Comparison of ENCODE assay signal across 25 mouse cellular contexts in the genomic region with DNA sequence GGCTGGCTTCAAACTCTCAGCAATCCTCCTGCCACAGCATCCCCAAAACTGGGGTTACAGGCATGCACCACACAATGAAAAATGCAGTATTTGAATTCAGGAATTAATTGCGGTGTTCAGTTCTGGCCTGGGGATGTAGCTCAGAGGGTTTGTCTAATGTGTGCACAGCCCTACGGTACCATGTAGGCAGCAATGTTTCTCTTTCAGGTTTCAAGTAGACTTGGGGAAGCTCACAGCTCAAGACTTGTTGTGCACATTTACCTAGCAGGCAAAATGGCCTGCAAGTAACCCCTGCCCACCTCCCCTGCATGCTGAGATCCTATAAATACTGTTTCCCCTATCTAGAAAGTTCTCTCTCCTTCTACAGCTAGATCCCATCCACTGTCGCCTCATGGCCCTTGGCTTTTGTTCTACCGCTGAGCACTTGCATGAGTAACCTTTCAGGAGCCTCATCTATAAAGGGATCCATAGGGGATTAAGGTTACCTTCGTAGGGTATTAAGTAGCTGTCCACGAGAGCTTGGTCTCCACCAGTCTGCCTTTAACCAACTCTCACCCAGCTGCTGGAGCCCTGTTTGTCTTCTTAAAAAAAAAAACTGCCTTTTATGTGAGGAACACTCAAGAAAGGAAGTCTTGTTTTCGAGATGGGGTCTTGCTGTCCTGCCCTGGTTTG. TPM values are rescaled to one million over a fixed set of nuclear protein-coding genes. Genes with fewer than 3 reads are reported as not detected.
DNase-seq lines count a peak whose midpoint lies in the region; ATAC-seq and TF ChIP-seq lines count a peak whose summit lies in the region.
"Had no signal": no experiment of that assay in that cellular context is flagged by ENCODE, and none has a peak within 500 bp of the region (broad histone marks: within the 10 kb centered on the region; RNA-seq: fewer than 3 reads in every experiment).

No protein-coding gene starts in this region.

- H3K9ac ChIP-seq in midbrain, postnatal 0 days (replicated peaks; ENCODE audit: low read length, poor library complexity, severe bottlenecking) = no peak overlapping the region
- peak overlapping the region; percentile 95 for H3K9ac ChIP-seq in CH12.LX (ENCODE audit: insufficient read depth, low read depth)
- H3K9ac ChIP-seq: embryonic facial prominence, embryonic 13.5 days; forebrain, embryonic 15.5 days; heart, embryonic 15.5 days; hindbrain, embryonic 14.5 days had no signal

- dilution Hi-C loops in CH12.LX (cut with MboI; ENCODE audit: extremely low pct_ligation_motif_present, extremely low pct_unique_long_range_greater_than_20kb, low sequenced_read_pairs) = no loop called here

- H3K36me3 ChIP-seq in heart, embryonic 10.5 days = no peaks in the 10 kb centered on the region
- no peaks in the 10 kb centered on the region for H3K36me3 ChIP-seq in midbrain, embryonic 10.5 days
- H3K36me3 ChIP-seq in midbrain, postnatal 0 days (ENCODE audit: insufficient read depth, low read length) = no peaks in the 10 kb centered on the region
- peaks cover 0 to 10% of the 10 kb centered on the region in 2 experiments for H3K36me3 ChIP-seq in CH12.LX (replicated peaks in 1 of 2; ENCODE audit: control insufficient read depth in 1 of 2, insufficient read depth in 1 of 2, low read length in 1 of 2)
- H3K36me3 ChIP-seq in embryonic facial prominence, embryonic 10.5 days (replicated peaks) = no peaks in the 10 kb centered on the region
- H3K36me3 ChIP-seq: embryonic facial prominence, embryonic 13.5 days; forebrain, embryonic 15.5 days; G1E; heart, embryonic 15.5 days had no signal

- no peak overlapping the region for H3K4me2 ChIP-seq in midbrain, postnatal 0 days (ENCODE audit: low read depth, low read length, poor library complexity, severe bottlenecking)
- H3K4me2 ChIP-seq in CH12.LX (ENCODE audit: insufficient read depth, low read depth, poor library complexity, severe bottlenecking) = peak overlapping the region; percentile 87
- H3K4me2 ChIP-seq: forebrain, embryonic 15.5 days; heart, embryonic 11.5 days; heart, embryonic 15.5 days; hindbrain, embryonic 14.5 days had no signal

- no peak for TF ChIP-seq RAD21 in CH12.LX (IDR thresholded peaks at IDR 0.05; ENCODE audit: low read depth, low read length)

- ATAC-seq in midbrain, postnatal 0 days (ENCODE audit: low FRiP score) = no peak
- ATAC-seq: forebrain, embryonic 15.5 days; intestine, embryonic 16.5 days had no signal

- H3K9me3 ChIP-seq in heart, embryonic 10.5 days = no peaks in the 10 kb centered on the region
- no peaks in the 10 kb centered on the region for H3K9me3 ChIP-seq in midbrain, embryonic 10.5 days (replicated peaks)
- no peaks in the 10 kb centered on the region for H3K9me3 ChIP-seq in midbrain, postnatal 0 days (ENCODE audit: low read length)
- peaks cover 5% of the 10 kb centered on the region for H3K9me3 ChIP-seq in CH12.LX (replicated peaks; ENCODE audit: low read length)
- H3K9me3 ChIP-seq in embryonic facial prominence, embryonic 10.5 days = no peaks in the 10 kb centered on the region
- H3K9me3 ChIP-seq: embryonic facial prominence, embryonic 13.5 days; forebrain, embryonic 15.5 days; G1E; heart, embryonic 15.5 days had no signal

- TF ChIP-seq EP300 in CH12.LX (IDR thresholded peaks at IDR 0.05; ENCODE audit: low read length) = no peak

- peaks cover 14% of the 10 kb centered on the region for H3K79me2 ChIP-seq in CH12.LX (replicated peaks; ENCODE audit: control insufficient read depth, extremely low read depth, insufficient read depth, poor library complexity, severe bottlenecking)

- H3K27ac ChIP-seq in heart, embryonic 10.5 days = peak overlapping the region; percentile 87; the same call in 1 of the 2 replicates
- peak overlapping the region; percentile 84; the same call in 1 of the 2 replicates for H3K27ac ChIP-seq in midbrain, embryonic 10.5 days (replicated peaks)
- H3K27ac ChIP-seq in midbrain, postnatal 0 days (ENCODE audit: low read depth, low read length) = no peak overlapping the region
- H3K27ac ChIP-seq in CH12.LX (ENCODE audit: insufficient read depth, low read depth) = peak overlapping the region; percentile 98
- peak overlapping the region; percentile 83 for H3K27ac ChIP-seq in embryonic facial prominence, embryonic 10.5 days (replicated peaks)
- H3K27ac ChIP-seq: forebrain, embryonic 15.5 days had no signal

- no peak; the same call in none of the 2 replicates for TF ChIP-seq POLR2A in CH12.LX (IDR thresholded peaks at IDR 0.05; ENCODE audit: low read depth, low read length)

- no peak overlapping the region for H3K4me3 ChIP-seq in heart, embryonic 10.5 days
- no peak overlapping the region for H3K4me3 ChIP-seq in midbrain, embryonic 10.5 days
- H3K4me3 ChIP-seq in midbrain, postnatal 0 days (ENCODE audit: low read depth, low read length) = no peak overlapping the region
- H3K4me3 ChIP-seq in CH12.LX (replicated peaks in 1 of 3; ENCODE audit: low read depth in 2 of 3, low read length in 2 of 3, poor library complexity in 1 of 3) = peak overlapping the region; percentile 50 to 56 (median 54)
- no peak overlapping the region for H3K4me3 ChIP-seq in embryonic facial prominence, embryonic 10.5 days
- H3K4me3 ChIP-seq: embryonic facial prominence, embryonic 13.5 days; forebrain, embryonic 15.5 days; heart, embryonic 15.5 days had no signal

- DNase-seq in heart, embryonic 10.5 days (ENCODE audit: low spot score) = no peak
- no peak for DNase-seq in heart, adult 8-10 months (ENCODE audit: low spot score)
- no peak for DNase-seq in midbrain, embryonic 10.5 days (ENCODE audit: low spot score)
- no peak for DNase-seq in midbrain, postnatal 0 days (ENCODE audit: low spot score)
- no peak for DNase-seq in CH12.LX (ENCODE audit: extremely low read depth)
- no peak for DNase-seq in embryonic facial prominence, embryonic 10.5 days (ENCODE audit: low spot score)
- no peak for DNase-seq in embryo, embryonic 9.5 days (ENCODE audit: extremely low spot score)
- DNase-seq: adrenal gland, postnatal 10 days; cerebellum, adult 11 months; cerebellum, adult 8-10 months; cerebellum, postnatal 14 days; embryo, embryonic 11 days; gastrocnemius, postnatal 10 days; heart, postnatal 14 days had no signal

- in situ Hi-C loops in CH12.LX (cut with MboI; ENCODE audit: low pct_ligation_motif_present, low pct_unique_long_range_greater_than_20kb, low sequenced_read_pairs) = no loop called here

- no peak for TF ChIP-seq CTCF in midbrain, postnatal 0 days (IDR thresholded peaks at IDR 0.05)
- no peak for TF ChIP-seq CTCF in CH12.LX (conservative IDR thresholded peaks at IDR 0.05 in 1 of 2, IDR thresholded peaks at IDR 0.05 in 1 of 2; ENCODE audit: low read depth in 2 of 2, low read length in 2 of 2)

- 74% methylated on average over 7 of the region's 7 CpGs for WGBS in heart, embryonic 10.5 days
- 72% methylated on average over 7 of the region's 7 CpGs for WGBS in midbrain, embryonic 10.5 days
- 67% methylated on average over 7 of the region's 7 CpGs for WGBS in midbrain, postnatal 0 days
- 72% methylated on average over 7 of the region's 7 CpGs for WGBS in embryonic facial prominence, embryonic 10.5 days

- peaks cover 56% of the 10 kb centered on the region for H3K4me1 ChIP-seq in heart, embryonic 10.5 days
- H3K4me1 ChIP-seq in midbrain, embryonic 10.5 days = peaks cover 42% of the 10 kb centered on the region
- H3K4me1 ChIP-seq in midbrain, postnatal 0 days (ENCODE audit: insufficient read depth, low read length) = no peaks in the 10 kb centered on the region; the same call in 1 of the 2 replicates
- peaks cover 41 to 74% of the 10 kb centered on the region in 2 experiments for H3K4me1 ChIP-seq in CH12.LX (ENCODE audit: control insufficient read depth in 1 of 2, insufficient read depth in 2 of 2)
- peaks cover 61% of the 10 kb centered on the region for H3K4me1 ChIP-seq in embryonic facial prominence, embryonic 10.5 days

- no peaks in the 10 kb centered on the region for H3K27me3 ChIP-seq in heart, embryonic 10.5 days (ENCODE audit: insufficient read depth, poor library complexity, severe bottlenecking)
- no peaks in the 10 kb centered on the region for H3K27me3 ChIP-seq in midbrain, embryonic 10.5 days (ENCODE audit: low read depth, poor library complexity, severe bottlenecking)
- no peaks in the 10 kb centered on the region for H3K27me3 ChIP-seq in midbrain, postnatal 0 days (ENCODE audit: insufficient read depth, low read length)
- H3K27me3 ChIP-seq in CH12.LX (replicated peaks) = no peaks in the 10 kb centered on the region
- H3K27me3 ChIP-seq in embryonic facial prominence, embryonic 10.5 days (replicated peaks; ENCODE audit: low read depth, poor library complexity, severe bottlenecking) = no peaks in the 10 kb centered on the region
- H3K27me3 ChIP-seq: embryonic facial prominence, embryonic 13.5 days; forebrain, embryonic 15.5 days; heart, embryonic 15.5 days had no signal

TF ChIP-seq in CH12.LX, 34 proteins besides CTCF, POLR2A, EP300 and RAD21 (continues in another document):
- TF ChIP-seq ZNF384 (IDR thresholded peaks at IDR 0.05; ENCODE audit: low read depth, low read length) (0 out of 2 replicates have a peak, but pooled peaks have one; percentile 11), USF1 (IDR thresholded peaks at IDR 0.05; ENCODE audit: low read depth, low read length) (no peak), NRF1 (IDR thresholded peaks at IDR 0.05; ENCODE audit: low read depth, low read length) (no peak), ETS1 (conservative IDR thresholded peaks at IDR 0.05; ENCODE audit: low read depth, low read length) (no peak), NELFE (IDR thresholded peaks at IDR 0.05; ENCODE audit: low read depth, low read length) (0 out of 2 replicates have a peak, but pooled peaks have one; percentile 24), GABPA (IDR thresholded peaks at IDR 0.05; ENCODE audit: insufficient replicate concordance, low read depth, low read length) (no peak), ZMIZ1 (IDR thresholded peaks at IDR 0.05; ENCODE audit: low read depth, low read length) (no peak), TCF12 (IDR thresholded peaks at IDR 0.05; ENCODE audit: low read depth, low read length) (peak; percentile 34; the same call in 1 of the 2 replicates), IRF4 (IDR thresholded peaks at IDR 0.05; ENCODE audit: low read depth, low read length) (0 out of 2 replicates have a peak, but pooled peaks have one; percentile 13), MYC (IDR thresholded peaks at IDR 0.05; ENCODE audit: low read depth, low read length) (no peak), SIN3A (IDR thresholded peaks at IDR 0.05; ENCODE audit: low read length) (peak; percentile 65)

RNA-seq across cellular contexts. Expression of a gene that starts 17.7 kb away (rescaled TPM):
- polyA plus RNA-seq in heart, embryonic 10.5 days (2016; fragmentation: Nextera tagmentation; extraction: Ambion mirVana) = not detected in 2 replicates
- not detected for total RNA-seq in heart, adult 8-10 months (2022)
- not detected in 2 replicates for polyA plus RNA-seq in midbrain, embryonic 10.5 days (2016; fragmentation: Nextera tagmentation; extraction: Ambion mirVana)
- total RNA-seq in midbrain, postnatal 0 days (2014; rRNA removed) = not detected in 2 replicates
- not detected in 2 replicates for polyA plus RNA-seq in midbrain, postnatal 0 days (2015; fragmentation: Nextera tagmentation; extraction: Ambion mirVana)
- total RNA-seq in CH12.LX (2012; rRNA removed) = 4.6 and 6.5 TPM in 2 replicates
- total RNA-seq in CH12.LX (2014; rRNA removed) = not detected in 2 replicates
- polyA plus RNA-seq in CH12.LX (2012; ENCODE audit: insufficient read length, low read depth) = 0.97 and 1.1 TPM in 2 replicates
- not detected in 2 replicates for polyA plus RNA-seq in embryonic facial prominence, embryonic 10.5 days (2016; fragmentation: Nextera tagmentation; extraction: Ambion mirVana)
- total RNA-seq: adrenal gland, postnatal 10 days; adrenal gland, postnatal 4 days; common myeloid progenitor, adult 5-6 weeks; G1E; gastrocnemius, postnatal 10 days; heart, postnatal 14 days; hematopoietic stem cell, adult 5-6 weeks had no signal
- polyA plus RNA-seq: brain, embryonic 14.5 days; embryonic facial prominence, embryonic 13.5 days; forebrain, embryonic 15.5 days; G1E; heart, embryonic 11.5 days; hindbrain, embryonic 14.5 days had no signal

Comparison
In these comparisons a context has a peak if more than half of its experiments do, and no peak if none do; other contexts are left out.
1. H3K4me3 ChIP-seq: peak in CH12.LX (3 of 3); none in heart, embryonic 10.5 days (single experiment), midbrain, embryonic 10.5 days (single experiment), midbrain, postnatal 0 days (single experiment) and embryonic facial prominence, embryonic 10.5 days (single experiment).